Comparison of ENCODE assay signal across 11 mouse cellular contexts in genomic region chr6:52161336-52162092, GRCm38 (mm10). TPM values are rescaled to one million over a fixed set of nuclear protein-coding genes. Genes with fewer than 3 reads are reported as not detected.
DNase-seq lines count a peak whose midpoint lies in the region; ATAC-seq and TF ChIP-seq lines count a peak whose summit lies in the region.
"Had no signal": no experiment of that assay in that cellular context is flagged by ENCODE, and none has a peak within 500 bp of the region (broad histone marks: within the 10 kb centered on the region; RNA-seq: fewer than 3 reads in every experiment).

No protein-coding gene starts in this region.

- H3K27me3 ChIP-seq in heart, adult 2 months (ENCODE audit: control insufficient read depth, insufficient read depth, low read length) = peaks cover 15% of the 10 kb centered on the region
- H3K27me3 ChIP-seq in midbrain, embryonic 11.5 days (ENCODE audit: control insufficient read depth, insufficient read depth, low read length) = peaks cover 97% of the 10 kb centered on the region
- H3K27me3 ChIP-seq in midbrain, embryonic 14.5 days (ENCODE audit: control insufficient read depth, insufficient read depth, low read length) = peaks cover 96% of the 10 kb centered on the region
- H3K27me3 ChIP-seq in intestine, postnatal 0 days (replicated peaks; ENCODE audit: control insufficient read depth, insufficient read depth, low read length) = peaks cover 42% of the 10 kb centered on the region
- H3K27me3 ChIP-seq in stomach, embryonic 15.5 days (replicated peaks) = peaks cover 6% of the 10 kb centered on the region; the same call in 1 of the 2 replicates

- ATAC-seq in midbrain, embryonic 11.5 days (ENCODE audit: low FRiP score) = no peak
- no peak for ATAC-seq in midbrain, embryonic 14.5 days (ENCODE audit: low FRiP score, low TSS enrichment)
- no peak for ATAC-seq in intestine, postnatal 0 days
- no peak for ATAC-seq in stomach, embryonic 15.5 days (ENCODE audit: insufficient read depth, low FRiP score, low read depth)

- no peaks in the 10 kb centered on the region for H3K36me3 ChIP-seq in heart, adult 2 months (ENCODE audit: control insufficient read depth, insufficient read depth, low read length)
- no peaks in the 10 kb centered on the region for H3K36me3 ChIP-seq in midbrain, embryonic 11.5 days (ENCODE audit: control insufficient read depth, insufficient read depth, low read length)
- no peaks in the 10 kb centered on the region for H3K36me3 ChIP-seq in midbrain, embryonic 14.5 days (ENCODE audit: control insufficient read depth, insufficient read depth, low read length)
- H3K36me3 ChIP-seq in intestine, postnatal 0 days (ENCODE audit: control insufficient read depth, insufficient read depth) = no peaks in the 10 kb centered on the region
- H3K36me3 ChIP-seq in stomach, embryonic 15.5 days = no peaks in the 10 kb centered on the region
- H3K36me3 ChIP-seq: midbrain, embryonic 12.5 days had no signal

- intact Hi-C loops in heart, adult 2 months (cut with DNase I) = loop anchor here (2.0 kb wide), 1 partner anchor 149 kb away; the partner anchor contains the start of gene Skap2

- no peak overlapping the region for H3K4me2 ChIP-seq in midbrain, embryonic 11.5 days
- no peak overlapping the region for H3K4me2 ChIP-seq in midbrain, embryonic 14.5 days (ENCODE audit: low read length)
- H3K4me2 ChIP-seq in intestine, postnatal 0 days (replicated peaks; ENCODE audit: low read depth) = peak overlapping the region; percentile 99
- peak overlapping the region; percentile 88 for H3K4me2 ChIP-seq in stomach, embryonic 15.5 days
- H3K4me2 ChIP-seq: midbrain, embryonic 12.5 days had no signal

- H3K4me1 ChIP-seq in heart, adult 2 months (ENCODE audit: control insufficient read depth, insufficient read depth, low read length) = no peaks in the 10 kb centered on the region
- peaks cover 8% of the 10 kb centered on the region; the same call in 1 of the 2 replicates for H3K4me1 ChIP-seq in midbrain, embryonic 11.5 days (ENCODE audit: control insufficient read depth, insufficient read depth, low read length)
- H3K4me1 ChIP-seq in midbrain, embryonic 14.5 days (ENCODE audit: control insufficient read depth, insufficient read depth, low read length) = peaks cover 8% of the 10 kb centered on the region
- no peaks in the 10 kb centered on the region for H3K4me1 ChIP-seq in intestine, postnatal 0 days (replicated peaks; ENCODE audit: control insufficient read depth, insufficient read depth, low read length)
- H3K4me1 ChIP-seq in stomach, embryonic 15.5 days = peaks cover 27% of the 10 kb centered on the region

- TF ChIP-seq EP300 in heart, adult 2 months (IDR thresholded peaks at IDR 0.05; ENCODE audit: insufficient read depth, low read depth, low read length) = no peak

- no peak for DNase-seq in heart, adult 2 months
- no peak for DNase-seq in heart, adult 18-20 months
- DNase-seq in midbrain, embryonic 11.5 days (ENCODE audit: low spot score, missing footprints) = peak; percentile 95
- no peak for DNase-seq in midbrain, embryonic 14.5 days
- no peak for DNase-seq in adrenal gland, postnatal 36 days
- no peak for DNase-seq in ovary, postnatal 36 days (ENCODE audit: low spot score)
- DNase-seq: cerebellum, postnatal 36 days had no signal

- TF ChIP-seq CTCF in heart, adult 2 months (IDR thresholded peaks at IDR 0.05) = no peak
- TF ChIP-seq CTCF in intestine, postnatal 0 days (IDR thresholded peaks at IDR 0.05; ENCODE audit: low read depth) = no peak

- no peak for TF ChIP-seq POLR2A in heart, adult 2 months (IDR thresholded peaks at IDR 0.05; ENCODE audit: insufficient read depth, low read depth, low read length)

- peak overlapping the region; percentile 47 for H3K27ac ChIP-seq in heart, adult 2 months
- H3K27ac ChIP-seq in midbrain, embryonic 11.5 days (ENCODE audit: low read depth, low read length) = no peak overlapping the region
- no peak overlapping the region for H3K27ac ChIP-seq in midbrain, embryonic 14.5 days (replicated peaks; ENCODE audit: low read depth, low read length)
- H3K27ac ChIP-seq in intestine, postnatal 0 days (ENCODE audit: low read depth, low read length) = no peak overlapping the region
- peak overlapping the region; percentile 96 for H3K27ac ChIP-seq in stomach, embryonic 15.5 days
- H3K27ac ChIP-seq: midbrain, embryonic 12.5 days had no signal

- H3K4me3 ChIP-seq in heart, adult 2 months = no peak overlapping the region
- H3K4me3 ChIP-seq in midbrain, embryonic 11.5 days (ENCODE audit: low read depth, low read length) = no peak overlapping the region
- no peak overlapping the region for H3K4me3 ChIP-seq in midbrain, embryonic 14.5 days (replicated peaks; ENCODE audit: low read depth, low read length)
- H3K4me3 ChIP-seq in intestine, postnatal 0 days (ENCODE audit: low read depth, low read length) = peak overlapping the region; percentile 39
- peak overlapping the region; percentile 67 for H3K4me3 ChIP-seq in stomach, embryonic 15.5 days (replicated peaks)
- H3K4me3 ChIP-seq: midbrain, embryonic 12.5 days had no signal

- no peaks in the 10 kb centered on the region for H3K79me2 ChIP-seq in heart, adult 2 months (replicated peaks; ENCODE audit: control insufficient read depth, insufficient read depth, low read length)

- WGBS in heart, adult 2 months = 30% methylated on average over 8 of the region's 8 CpGs
- 2% methylated on average over 8 of the region's 8 CpGs for WGBS in midbrain, embryonic 11.5 days
- WGBS in midbrain, embryonic 14.5 days = 3% methylated on average over 8 of the region's 8 CpGs
- WGBS in intestine, postnatal 0 days = 36% methylated on average over 8 of the region's 8 CpGs
- WGBS in stomach, embryonic 15.5 days = 16% methylated on average over 8 of the region's 8 CpGs

- no peak overlapping the region for H3K9ac ChIP-seq in heart, adult 2 months (ENCODE audit: low read depth, low read length)
- no peak overlapping the region for H3K9ac ChIP-seq in midbrain, embryonic 11.5 days (ENCODE audit: low read length)
- no peak overlapping the region for H3K9ac ChIP-seq in midbrain, embryonic 14.5 days (replicated peaks; ENCODE audit: low read length)
- no peak overlapping the region for H3K9ac ChIP-seq in intestine, postnatal 0 days (ENCODE audit: low read depth, low read length)
- no peak overlapping the region for H3K9ac ChIP-seq in stomach, embryonic 15.5 days
- H3K9ac ChIP-seq: midbrain, embryonic 12.5 days had no signal

- H3K9me3 ChIP-seq in midbrain, embryonic 11.5 days (ENCODE audit: control insufficient read depth, low read length) = no peaks in the 10 kb centered on the region
- no peaks in the 10 kb centered on the region for H3K9me3 ChIP-seq in midbrain, embryonic 14.5 days (ENCODE audit: control insufficient read depth, low read length)
- no peaks in the 10 kb centered on the region for H3K9me3 ChIP-seq in intestine, postnatal 0 days (ENCODE audit: control insufficient read depth)
- no peaks in the 10 kb centered on the region for H3K9me3 ChIP-seq in stomach, embryonic 15.5 days
- H3K9me3 ChIP-seq: midbrain, embryonic 12.5 days had no signal

RNA-seq across cellular contexts. Expression of gene Hoxa2, which starts 3.1 kb away (rescaled TPM):
- total RNA-seq in heart, adult 2 months (2021) = under 1 TPM; 0.11 to 0.21 TPM
- polyA plus RNA-seq in heart, adult 2 months (2012; rRNA removed) = 0.84 TPM in 1 of 2 replicates, not detected in the other
- total RNA-seq in heart, adult 18-20 months (2021) = under 1 TPM; 0.15 TPM
- polyA plus RNA-seq in midbrain, embryonic 11.5 days (2014; fragmentation: Nextera tagmentation; extraction: Ambion mirVana) = 0.14 and 0.26 TPM in 2 replicates
- 0.12 and 0.20 TPM in 2 replicates for polyA plus RNA-seq in midbrain, embryonic 14.5 days (2014; fragmentation: Nextera tagmentation; extraction: Ambion mirVana)
- polyA plus RNA-seq in intestine, postnatal 0 days (2015; fragmentation: Nextera tagmentation; extraction: Ambion mirVana) = 3.3 TPM in 2 replicates
- polyA plus RNA-seq in stomach, embryonic 15.5 days (2015; fragmentation: Nextera tagmentation; extraction: Ambion mirVana) = 8.8 and 12.2 TPM in 2 replicates
- total RNA-seq in adrenal gland, postnatal 36 days (2021) = 1 to 10 TPM; 1.7 to 1.9 TPM
- total RNA-seq: layer of hippocampus, adult 8-10 months had no signal

RNA-seq across cellular contexts. Expression of gene Hoxa1, which starts 3.4 kb away (rescaled TPM):
- under 1 TPM in 1 of 2 experiments, not detected in 1; 0.20 TPM for total RNA-seq in heart, adult 2 months (2021)
- polyA plus RNA-seq in heart, adult 2 months (2012; rRNA removed) = 0.32 and 0.43 TPM in 2 replicates
- total RNA-seq in heart, adult 18-20 months (2021) = under 1 TPM; 0.12 to 0.23 TPM
- 0.53 and 0.63 TPM in 2 replicates for polyA plus RNA-seq in midbrain, embryonic 11.5 days (2014; fragmentation: Nextera tagmentation; extraction: Ambion mirVana)
- polyA plus RNA-seq in midbrain, embryonic 14.5 days (2014; fragmentation: Nextera tagmentation; extraction: Ambion mirVana) = 0.26 and 0.61 TPM in 2 replicates
- 0.37 and 0.52 TPM in 2 replicates for polyA plus RNA-seq in intestine, postnatal 0 days (2015; fragmentation: Nextera tagmentation; extraction: Ambion mirVana)
- polyA plus RNA-seq in stomach, embryonic 15.5 days (2015; fragmentation: Nextera tagmentation; extraction: Ambion mirVana) = 1.3 and 2.2 TPM in 2 replicates
- under 1 TPM; 0.23 to 0.70 TPM for total RNA-seq in adrenal gland, postnatal 36 days (2021)
- total RNA-seq: layer of hippocampus, adult 8-10 months had no signal

RNA-seq across cellular contexts. Expression of gene 5730596B20Rik, which starts 15.8 kb away (rescaled TPM):
- not detected for total RNA-seq in heart, adult 2 months (2021)
- polyA plus RNA-seq in heart, adult 2 months (2012; rRNA removed) = not detected in 2 replicates
- not detected for total RNA-seq in heart, adult 18-20 months (2021)
- polyA plus RNA-seq in midbrain, embryonic 11.5 days (2014; fragmentation: Nextera tagmentation; extraction: Ambion mirVana) = not detected in 2 replicates
- not detected in 2 replicates for polyA plus RNA-seq in midbrain, embryonic 14.5 days (2014; fragmentation: Nextera tagmentation; extraction: Ambion mirVana)
- polyA plus RNA-seq in intestine, postnatal 0 days (2015; fragmentation: Nextera tagmentation; extraction: Ambion mirVana) = 0.61 and 0.97 TPM in 2 replicates
- polyA plus RNA-seq in stomach, embryonic 15.5 days (2015; fragmentation: Nextera tagmentation; extraction: Ambion mirVana) = 2.6 and 3.1 TPM in 2 replicates
- under 1 TPM; 0.10 to 0.40 TPM for total RNA-seq in adrenal gland, postnatal 36 days (2021)
- total RNA-seq: layer of hippocampus, adult 8-10 months had no signal
- polyA plus RNA-seq: midbrain, embryonic 12.5 days had no signal

RNA-seq across cellular contexts. Expression of gene Hoxa4, which starts 30.0 kb away (rescaled TPM):
- under 1 TPM; 0.14 to 0.34 TPM for total RNA-seq in heart, adult 2 months (2021)
- polyA plus RNA-seq in heart, adult 2 months (2012; rRNA removed) = 0.76 and 0.84 TPM in 2 replicates
- under 1 TPM in 1 of 2 experiments, not detected in 1; 0.41 TPM for total RNA-seq in heart, adult 18-20 months (2021)
- polyA plus RNA-seq in midbrain, embryonic 11.5 days (2014; fragmentation: Nextera tagmentation; extraction: Ambion mirVana) = not detected in 2 replicates
- not detected in 2 replicates for polyA plus RNA-seq in midbrain, embryonic 14.5 days (2014; fragmentation: Nextera tagmentation; extraction: Ambion mirVana)
- polyA plus RNA-seq in intestine, postnatal 0 days (2015; fragmentation: Nextera tagmentation; extraction: Ambion mirVana) = 3.6 and 4.5 TPM in 2 replicates
- polyA plus RNA-seq in stomach, embryonic 15.5 days (2015; fragmentation: Nextera tagmentation; extraction: Ambion mirVana) = 4.4 and 5.3 TPM in 2 replicates
- 1 to 10 TPM; 2.6 to 3.1 TPM for total RNA-seq in adrenal gland, postnatal 36 days (2021)
- total RNA-seq: layer of hippocampus, adult 8-10 months had no signal
- polyA plus RNA-seq: midbrain, embryonic 12.5 days had no signal

RNA-seq across cellular contexts. Expression of gene Hoxa5, which starts 42.9 kb away (rescaled TPM):
- under 1 TPM; 0.26 to 0.45 TPM for total RNA-seq in heart, adult 2 months (2021)
- polyA plus RNA-seq in heart, adult 2 months (2012; rRNA removed) = 0.94 and 0.96 TPM in 2 replicates
- total RNA-seq in heart, adult 18-20 months (2021) = under 1 TPM; 0.40 to 0.59 TPM
- not detected in 2 replicates for polyA plus RNA-seq in midbrain, embryonic 11.5 days (2014; fragmentation: Nextera tagmentation; extraction: Ambion mirVana)
- not detected in 2 replicates for polyA plus RNA-seq in midbrain, embryonic 14.5 days (2014; fragmentation: Nextera tagmentation; extraction: Ambion mirVana)
- 14.8 and 15.3 TPM in 2 replicates for polyA plus RNA-seq in intestine, postnatal 0 days (2015; fragmentation: Nextera tagmentation; extraction: Ambion mirVana)
- polyA plus RNA-seq in stomach, embryonic 15.5 days (2015; fragmentation: Nextera tagmentation; extraction: Ambion mirVana) = 19.8 and 20.2 TPM in 2 replicates
- total RNA-seq in adrenal gland, postnatal 36 days (2021) = 10 to 100 TPM; 14.7 to 27.8 TPM
- total RNA-seq: layer of hippocampus, adult 8-10 months had no signal
- polyA plus RNA-seq: midbrain, embryonic 12.5 days had no signal

Comparison
In these comparisons a context has a peak if more than half of its experiments do, and no peak if none do; other contexts are left out.
1. H3K27ac ChIP-seq: peak in heart, adult 2 months (single experiment) and stomach, embryonic 15.5 days (single experiment); none in midbrain, embryonic 11.5 days (single experiment), midbrain, embryonic 14.5 days (single experiment) and intestine, postnatal 0 days (single experiment).
2. H3K4me3 ChIP-seq: peak in intestine, postnatal 0 days (single experiment) and stomach, embryonic 15.5 days (single experiment); none in heart, adult 2 months (single experiment), midbrain, embryonic 11.5 days (single experiment) and midbrain, embryonic 14.5 days (single experiment).
3. H3K4me2 ChIP-seq: peak in intestine, postnatal 0 days (single experiment) and stomach, embryonic 15.5 days (single experiment); none in midbrain, embryonic 11.5 days (single experiment) and midbrain, embryonic 14.5 days (single experiment).